Mouse (Mus musculus): Measurements from ENCODE around the gene Atp2a2.

Atp2a2 gene

GRCm38 (mm10) chr5:122412826-122413225 is 89.2 kb downstream of the Atp2a2 start:
- no peak for DNase-seq (ENCODE audit: low read depth, low spot score)

- no peak for DNase-seq (ENCODE audit: low read depth, low spot score)
These were observed 90.1 kb downstream of the Atp2a2 start for GRCm38 (mm10) chr5:122411892-122412291.

- DNase-seq (ENCODE audit: low read depth, low spot score) = no peak
These were observed 92.1 kb downstream of the Atp2a2 start for GRCm38 (mm10) chr5:122409692-122410645.

GRCm38 (mm10) chr5:122405537-122405936 is 96.5 kb downstream of the Atp2a2 start:
- DNase-seq (ENCODE audit: low read depth, low spot score) = no peak
